Mouse (Mus musculus): ENCODE measurements around the gene Gtsf1l. TPM values are rescaled to one million over a fixed set of nuclear protein-coding genes. Genes with fewer than 3 reads are reported as not detected.
"Not testable (repeated sequence)": the region's sequence is repeated elsewhere in the genome, so short reads cannot be mapped to it uniquely, and the experiment has no call there.

The Gtsf1l gene
- polyA plus RNA-seq, 2 experiments, result not detected

DNA sequence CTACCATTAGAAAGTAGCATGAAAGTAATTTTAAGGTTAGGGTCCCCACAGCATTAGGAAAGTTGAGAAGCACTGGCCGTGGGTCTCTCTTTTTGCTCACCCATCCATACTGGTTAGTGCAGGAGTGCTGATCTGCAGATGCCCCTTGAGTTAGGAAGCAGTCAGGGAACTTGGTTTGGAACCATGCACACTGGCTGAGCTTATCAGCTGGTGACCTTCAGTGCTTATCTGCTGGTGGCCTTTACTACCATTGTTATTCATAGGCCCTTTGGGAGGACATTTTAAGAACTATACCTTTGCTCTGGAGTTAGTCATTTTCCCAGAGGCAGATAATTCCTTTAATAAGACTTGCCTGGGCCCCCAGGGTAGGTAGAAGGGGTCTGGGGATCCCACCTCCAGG, 20.4 kb downstream of the Gtsf1l start:
- Histone ChIP-seq H3K4me1 (ENCODE audit: control insufficient read depth, insufficient read depth, low read length) (no peaks in the 10 kb centered on the region), H3K36me3 (ENCODE audit: control insufficient read depth, insufficient read depth, low read length) (peaks cover 30% of the 10 kb centered on the region), H3K4me2 (replicated peaks; ENCODE audit: low read depth, low read length, severe bottlenecking) (no peak overlapping the region), H3K9me3 (ENCODE audit: control insufficient read depth, low read length) (no peaks in the 10 kb centered on the region), H3K4me3 (replicated peaks; ENCODE audit: low read length) (no peak overlapping the region), H3K9ac (ENCODE audit: low read depth, low read length, severe bottlenecking) (no peak overlapping the region), H3K27me3 (ENCODE audit: control insufficient read depth, insufficient read depth, low read length) (no peaks in the 10 kb centered on the region), H3K27ac (replicated peaks; ENCODE audit: low read depth, low read length) (no peak overlapping the region)
- TF ChIP-seq POLR2A (IDR thresholded peaks at IDR 0.05; ENCODE audit: borderline replicate concordance, extremely low read depth, insufficient read depth, insufficient read length), result no peak
- DNase-seq (ENCODE audit: low spot score) (no peak), ATAC-seq (ENCODE audit: low FRiP score, low read depth) (no peak)
- WGBS, result 93% methylated on average over 1 of the region's 1 CpGs

- H3K36me3 ChIP-seq (ENCODE audit: control insufficient read depth, insufficient read depth, low read length), result peaks cover 29% of the 10 kb centered on the region
- H3K4me1 ChIP-seq (ENCODE audit: control insufficient read depth, insufficient read depth, low read length), result no peaks in the 10 kb centered on the region
- no peak overlapping the region for H3K4me3 ChIP-seq (replicated peaks; ENCODE audit: low read length)
- DNase-seq (ENCODE audit: low spot score) (no peak), ATAC-seq (ENCODE audit: low FRiP score, low read depth) (no peak)
- no peak for TF ChIP-seq POLR2A (IDR thresholded peaks at IDR 0.05; ENCODE audit: borderline replicate concordance, extremely low read depth, insufficient read depth, insufficient read length)
- no peak overlapping the region for H3K9ac ChIP-seq (ENCODE audit: low read depth, low read length, severe bottlenecking)
- no peaks in the 10 kb centered on the region for H3K27me3 ChIP-seq (ENCODE audit: control insufficient read depth, insufficient read depth, low read length)
- no peak overlapping the region for H3K27ac ChIP-seq (replicated peaks; ENCODE audit: low read depth, low read length)
- no peak overlapping the region for H3K4me2 ChIP-seq (replicated peaks; ENCODE audit: low read depth, low read length, severe bottlenecking)
- no peaks in the 10 kb centered on the region for H3K9me3 ChIP-seq (ENCODE audit: control insufficient read depth, low read length)
- 94% methylated on average over 6 of the region's 6 CpGs for WGBS
Observed at GRCm38 (mm10) chr2:163066326-163066725, 21.3 kb downstream of the Gtsf1l start.

DNA sequence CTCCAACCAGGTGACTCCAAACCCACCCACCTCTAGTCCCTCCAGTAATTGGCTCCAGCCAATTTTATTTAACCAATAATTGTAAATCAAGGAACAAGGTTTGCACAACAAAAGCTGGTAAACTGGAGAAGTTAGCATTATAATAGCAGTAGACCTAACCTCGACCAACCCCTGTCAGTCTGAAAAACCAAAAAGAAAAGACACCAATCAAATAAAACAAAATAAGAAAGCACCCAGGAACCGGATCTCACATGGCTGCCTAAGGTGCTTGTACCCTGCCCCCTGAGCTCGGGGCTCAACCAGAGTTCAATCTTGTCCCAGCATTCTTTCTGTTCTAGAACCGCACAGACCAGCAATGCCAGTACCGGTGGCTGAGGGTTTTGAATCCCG, 25.5 kb downstream of the Gtsf1l start:
- no peak overlapping the region for H3K9ac ChIP-seq (ENCODE audit: low read depth, low read length, severe bottlenecking)
- ATAC-seq (ENCODE audit: low FRiP score, low read depth), result no peak
- H3K4me3 ChIP-seq (replicated peaks; ENCODE audit: low read length), result no peak overlapping the region
- peaks cover 16% of the 10 kb centered on the region; the same call in 1 of the 2 replicates for H3K36me3 ChIP-seq (ENCODE audit: control insufficient read depth, insufficient read depth, low read length)
- no peak for DNase-seq (ENCODE audit: low spot score)
- WGBS, result 73% methylated on average over 6 of the region's 6 CpGs
- no peaks in the 10 kb centered on the region for H3K9me3 ChIP-seq (ENCODE audit: control insufficient read depth, low read length)
- H3K27ac ChIP-seq (replicated peaks; ENCODE audit: low read depth, low read length), result no peak overlapping the region
- no peak overlapping the region for H3K4me2 ChIP-seq (replicated peaks; ENCODE audit: low read depth, low read length, severe bottlenecking)
- no peak for TF ChIP-seq POLR2A (IDR thresholded peaks at IDR 0.05; ENCODE audit: borderline replicate concordance, extremely low read depth, insufficient read depth, insufficient read length)
- H3K27me3 ChIP-seq (ENCODE audit: control insufficient read depth, insufficient read depth, low read length), result no peaks in the 10 kb centered on the region
- H3K4me1 ChIP-seq (ENCODE audit: control insufficient read depth, insufficient read depth, low read length), result no peaks in the 10 kb centered on the region

DNA sequence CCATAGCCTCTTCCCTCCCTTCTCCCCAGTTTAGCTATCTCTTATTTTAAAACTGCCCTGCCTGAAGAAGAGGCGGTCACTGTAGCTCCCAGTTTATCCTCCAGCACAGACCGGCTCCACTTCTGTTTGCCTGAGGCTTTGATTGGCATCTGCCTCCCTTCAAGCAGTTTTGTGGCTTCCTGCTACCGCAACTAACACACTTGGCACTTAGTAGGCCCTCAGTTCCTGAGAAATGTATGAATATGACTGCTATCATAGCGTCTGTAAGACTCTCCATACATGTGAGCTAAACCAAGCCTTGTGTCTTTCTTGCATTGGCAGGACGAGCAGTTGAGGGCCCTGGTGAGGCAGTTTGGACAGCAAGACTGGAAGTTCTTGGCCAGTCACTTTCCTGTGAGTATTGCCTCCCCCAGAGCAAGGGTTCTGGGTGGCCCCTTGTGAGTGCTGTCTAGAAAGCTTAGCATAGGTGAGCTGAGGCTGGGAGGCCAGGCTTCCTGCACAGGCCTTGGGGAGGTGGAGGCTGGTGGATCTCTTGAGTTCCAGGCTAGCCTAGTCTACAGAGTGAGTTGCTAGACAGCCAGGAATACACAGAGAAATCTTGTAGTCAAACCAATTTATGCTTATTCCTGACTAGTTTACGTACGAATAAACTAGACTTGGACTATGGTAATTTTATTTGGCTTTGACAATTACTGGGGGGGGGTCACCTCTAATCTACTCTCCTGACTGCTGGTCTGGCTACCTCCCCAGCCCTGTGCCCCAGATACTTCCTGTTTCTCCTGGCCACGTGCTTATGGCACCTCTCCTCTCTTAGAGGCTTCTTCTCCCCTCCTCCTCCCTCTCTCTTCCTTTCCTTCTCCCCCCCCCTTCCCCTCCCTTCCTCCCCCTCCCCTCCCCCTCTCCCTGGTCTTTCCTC, 26.2 kb downstream of the Gtsf1l start:
- Histone ChIP-seq H3K4me2 (replicated peaks; ENCODE audit: low read depth, low read length, severe bottlenecking) (no peak overlapping the region), H3K36me3 (ENCODE audit: control insufficient read depth, insufficient read depth, low read length) (peaks cover 16% of the 10 kb centered on the region; the same call in 1 of the 2 replicates), H3K9ac (ENCODE audit: low read depth, low read length, severe bottlenecking) (no peak overlapping the region), H3K9me3 (ENCODE audit: control insufficient read depth, low read length) (no peaks in the 10 kb centered on the region), H3K4me1 (ENCODE audit: control insufficient read depth, insufficient read depth, low read length) (no peaks in the 10 kb centered on the region), H3K27me3 (ENCODE audit: control insufficient read depth, insufficient read depth, low read length) (no peaks in the 10 kb centered on the region), H3K27ac (replicated peaks; ENCODE audit: low read depth, low read length) (no peak overlapping the region), H3K4me3 (replicated peaks; ENCODE audit: low read length) (no peak overlapping the region)
- no peak for TF ChIP-seq POLR2A (IDR thresholded peaks at IDR 0.05; ENCODE audit: borderline replicate concordance, extremely low read depth, insufficient read depth, insufficient read length)
- ATAC-seq (ENCODE audit: low FRiP score, low read depth) (no peak), DNase-seq (ENCODE audit: low spot score) (no peak)
- WGBS, result 78% methylated on average over 8 of the region's 8 CpGs

DNA sequence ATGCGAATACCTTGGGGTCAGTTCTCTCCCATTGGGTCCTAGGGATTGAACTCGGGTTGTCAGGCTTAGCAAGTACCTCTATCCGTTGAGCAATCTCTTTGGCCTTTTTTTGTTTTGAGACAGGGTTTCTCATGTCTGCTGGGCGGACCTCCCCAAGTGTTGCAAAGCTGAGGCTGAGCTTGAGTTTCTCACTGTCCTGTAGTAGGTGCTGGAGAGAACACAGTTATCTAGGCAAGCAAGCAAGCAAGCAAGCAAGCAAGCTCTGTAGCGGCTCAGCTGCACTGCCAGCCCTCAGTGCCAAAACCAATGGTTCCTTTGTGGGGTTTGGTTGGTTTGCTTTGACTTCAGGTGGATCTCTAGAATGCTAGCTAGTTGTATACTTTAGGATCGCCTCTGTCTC, 27.0 kb downstream of the Gtsf1l start:
- 81% methylated on average over 6 of the region's 6 CpGs for WGBS
- Histone ChIP-seq H3K9ac (ENCODE audit: low read depth, low read length, severe bottlenecking) (no peak overlapping the region), H3K4me3 (replicated peaks; ENCODE audit: low read length) (no peak overlapping the region), H3K27me3 (ENCODE audit: control insufficient read depth, insufficient read depth, low read length) (no peaks in the 10 kb centered on the region), H3K4me1 (ENCODE audit: control insufficient read depth, insufficient read depth, low read length) (peaks cover under 1% of the 10 kb centered on the region; the same call in 1 of the 2 replicates), H3K9me3 (ENCODE audit: control insufficient read depth, low read length) (no peaks in the 10 kb centered on the region), H3K4me2 (replicated peaks; ENCODE audit: low read depth, low read length, severe bottlenecking) (no peak overlapping the region), H3K36me3 (ENCODE audit: control insufficient read depth, insufficient read depth, low read length) (peaks cover 16% of the 10 kb centered on the region; the same call in 1 of the 2 replicates), H3K27ac (replicated peaks; ENCODE audit: low read depth, low read length) (no peak overlapping the region)
- DNase-seq (ENCODE audit: low spot score), result no peak
- ATAC-seq (ENCODE audit: low FRiP score, low read depth), result no peak
- no peak for TF ChIP-seq POLR2A (IDR thresholded peaks at IDR 0.05; ENCODE audit: borderline replicate concordance, extremely low read depth, insufficient read depth, insufficient read length)

DNA sequence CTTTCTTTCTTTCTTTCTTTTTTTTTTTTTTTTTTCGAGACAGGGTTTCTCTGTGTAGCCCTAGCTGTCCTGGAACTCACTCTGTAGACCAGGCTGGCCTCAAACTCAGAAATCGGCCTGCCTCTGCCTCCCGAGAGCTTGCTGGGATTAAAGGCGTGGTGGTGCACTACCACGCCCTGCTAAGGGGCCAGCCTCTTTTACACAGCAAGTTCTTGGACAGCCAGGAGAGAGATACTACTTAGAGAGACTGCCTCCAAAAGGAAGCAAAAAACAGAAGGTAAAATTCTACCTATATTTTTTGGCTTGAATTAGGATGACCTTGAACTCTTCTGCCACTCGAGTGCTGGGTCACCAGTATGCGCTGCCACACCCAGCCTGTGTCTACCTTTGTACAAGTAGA, 28.7 kb downstream of the Gtsf1l start:
- not testable (repeated sequence) for H3K4me3 ChIP-seq (replicated peaks; ENCODE audit: low read length); H3K4me2 ChIP-seq (replicated peaks; ENCODE audit: low read depth, low read length, severe bottlenecking); H3K27ac ChIP-seq (replicated peaks; ENCODE audit: low read depth, low read length); H3K36me3 ChIP-seq (ENCODE audit: control insufficient read depth, insufficient read depth, low read length); DNase-seq (ENCODE audit: low spot score); H3K27me3 ChIP-seq (ENCODE audit: control insufficient read depth, insufficient read depth, low read length); H3K9ac ChIP-seq (ENCODE audit: low read depth, low read length, severe bottlenecking); ATAC-seq (ENCODE audit: low FRiP score, low read depth); H3K9me3 ChIP-seq (ENCODE audit: control insufficient read depth, low read length); H3K4me1 ChIP-seq (ENCODE audit: control insufficient read depth, insufficient read depth, low read length)
- 92% methylated on average over 6 of the region's 7 CpGs for WGBS
